Mouse (Mus musculus) thymus, adult 2 months (tissue): Measurements from ENCODE around the gene Anapc2. TPM values are rescaled to one million over a fixed set of nuclear protein-coding genes. Genes with fewer than 3 reads are reported as not detected.

Experiments
- DNase-seq: peaks from one replicate; pipeline ENCODE4 v3.0.0; 2021
- H3K27ac ChIP-seq: fragments of 200-500 bp; 2 replicates; pipeline ENCODE4 v1.5.1; 2012; ENCODE audit warnings: low read length, control low read depth; ENCODE audit not compliant: control insufficient read depth, insufficient read depth
- H3K27me3 ChIP-seq: fragments of 200-500 bp; 2 replicates; pipeline ENCODE4 v1.6.1; 2012; ENCODE audit warnings: mild to moderate bottlenecking, low read length, moderate library complexity, mixed read lengths; ENCODE audit not compliant: control insufficient read depth, insufficient read depth
- H3K36me3 ChIP-seq: fragments of 200-500 bp; 2 replicates; pipeline ENCODE4 v1.6.1; 2012; ENCODE audit warnings: mild to moderate bottlenecking, low read length, moderate library complexity; ENCODE audit not compliant: control insufficient read depth, insufficient read depth
- H3K4me1 ChIP-seq: fragments of 200-500 bp; replicated peaks from 2 replicates; pipeline ENCODE4 v1.6.1; 2012; ENCODE audit warnings: low read length; ENCODE audit not compliant: control insufficient read depth, insufficient read depth
- H3K4me3 ChIP-seq: fragments of 200-500 bp; 2 replicates; pipeline ENCODE4 v1.5.1; 2012; ENCODE audit warnings: mild to moderate bottlenecking, low read length, control low read depth, moderate library complexity; ENCODE audit not compliant: control insufficient read depth, insufficient read depth
- CTCF ChIP-seq: fragments of 200-500 bp; IDR thresholded peaks from 2 replicates; pipeline ENCODE4 v1.5.1; 2012; ENCODE audit warnings: mild to moderate bottlenecking, control low read depth, low read length, moderate library complexity, borderline replicate concordance; ENCODE audit not compliant: control insufficient read depth, poor library complexity, insufficient read depth; ENCODE audit errors: extremely low read depth
- POLR2A ChIP-seq: fragments of 200-500 bp; IDR thresholded peaks from 2 replicates; pipeline ENCODE4 v1.6.1; 2012; ENCODE audit warnings: mild to moderate bottlenecking, low read length, control low read depth, moderate library complexity; ENCODE audit not compliant: control insufficient read depth, poor library complexity, insufficient read depth; ENCODE audit errors: extremely low read depth
- WGBS: fragments of 180-500 bp; shearing (Covaris S2); methylation state at CpG from one replicate; pipeline ENCODE4 v1.1.7; 2018; 5-methylcytosine and 5-hydroxymethylcytosine counted together
- polyA plus RNA-seq: library from polyadenylated mRNA; depleted of rRNA; stranded (reverse); fragments of >200 nt; gene quantifications from 2 replicates; pipeline ENCODE4 v1.2.3, GENCODE M21; 2012

Anapc2 gene
- polyA plus RNA-seq, 1 experiment: 144 TPM

GRCm38 (mm10) chr2:25305587-25306359 lies 33.5 kb downstream of the Anapc2 start:
- no peak for DNase-seq
- TF ChIP-seq POLR2A (no peak), CTCF (no peak)
- WGBS: 56% methylated on average over 14 of the region's 14 CpGs
- Histone ChIP-seq H3K27ac (no peak overlapping the region), H3K27me3 (peaks cover 8% of the 10 kb centered on the region; the same call in 1 of the 2 replicates), H3K4me1 (peaks cover 5% of the 10 kb centered on the region), H3K4me3 (no peak overlapping the region), H3K36me3 (no peaks in the 10 kb centered on the region)

DNA sequence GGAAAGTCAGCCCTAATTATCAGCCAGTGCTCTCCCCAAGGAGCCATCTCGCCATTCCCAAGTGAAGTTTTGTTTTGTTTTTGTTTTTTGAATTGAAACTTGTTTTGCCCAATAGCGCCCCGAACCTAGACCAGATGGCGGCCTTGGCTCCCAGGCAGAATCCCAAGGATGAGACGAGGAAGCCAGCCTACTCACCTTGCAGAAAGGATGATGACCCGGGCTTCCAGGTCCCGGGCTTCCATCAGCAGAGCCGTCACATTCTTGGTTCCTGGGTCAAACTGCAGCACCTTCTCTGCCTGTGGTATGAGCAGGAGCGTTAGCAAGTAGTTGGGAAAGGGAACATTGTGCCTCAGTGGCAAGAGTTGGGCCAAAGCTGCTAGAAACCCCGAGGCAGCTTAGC lies 37.9 kb downstream of the Anapc2 start:
- no peak overlapping the region for H3K4me3 ChIP-seq
- DNase-seq: no peak
- H3K36me3 ChIP-seq: no peaks in the 10 kb centered on the region
- peaks cover 2% of the 10 kb centered on the region for H3K4me1 ChIP-seq
- WGBS: 60% methylated on average over 10 of the region's 10 CpGs
- no peak for TF ChIP-seq POLR2A
- TF ChIP-seq CTCF: no peak
- H3K27me3 ChIP-seq: peaks cover 9% of the 10 kb centered on the region; the same call in 1 of the 2 replicates
- no peak overlapping the region for H3K27ac ChIP-seq

- Histone ChIP-seq H3K4me3 (no peak overlapping the region), H3K27ac (no peak overlapping the region)
- DNase-seq: no peak
Observed at GRCm38 (mm10) chr2:25310969-25311368, 38.7 kb downstream of the Anapc2 start.

GRCm38 (mm10) chr2:25311491-25311891 lies 39.2 kb downstream of the Anapc2 start:
- H3K27me3 ChIP-seq: peaks cover 9% of the 10 kb centered on the region; the same call in 1 of the 2 replicates
- 9% methylated on average over 11 of the region's 11 CpGs for WGBS
- DNase-seq: no peak
- H3K36me3 ChIP-seq: no peaks in the 10 kb centered on the region
- H3K27ac ChIP-seq: no peak overlapping the region
- H3K4me1 ChIP-seq: no peaks in the 10 kb centered on the region
- no peak for TF ChIP-seq CTCF
- TF ChIP-seq POLR2A: no peak
- no peak overlapping the region for H3K4me3 ChIP-seq

More at GRCm38 (mm10) chr2:25310969-25311368, 38.7 kb downstream of the Anapc2 start:
- Histone ChIP-seq H3K27me3 (peaks cover 9% of the 10 kb centered on the region; the same call in 1 of the 2 replicates), H3K36me3 (no peaks in the 10 kb centered on the region), H3K4me1 (no peaks in the 10 kb centered on the region)
- no peak for TF ChIP-seq POLR2A
- no peak for TF ChIP-seq CTCF
- 6% methylated on average over 22 of the region's 22 CpGs for WGBS

- Histone ChIP-seq H3K4me3 (no peak overlapping the region), H3K36me3 (no peaks in the 10 kb centered on the region), H3K27me3 (no peaks in the 10 kb centered on the region; the same call in 1 of the 2 replicates), H3K4me1 (peaks cover 8% of the 10 kb centered on the region), H3K27ac (no peak overlapping the region)
- TF ChIP-seq CTCF: no peak
- TF ChIP-seq POLR2A: no peak
- DNase-seq: no peak
- 9% methylated on average over 31 of the region's 31 CpGs for WGBS
Observed at GRCm38 (mm10) chr2:25318119-25318966, 46.1 kb downstream of the Anapc2 start.
